Mouse (Mus musculus): Measurements from ENCODE around the gene Ifih1. TPM values are rescaled to one million over a fixed set of nuclear protein-coding genes. Genes with fewer than 3 reads are reported as not detected.

Ifih1 gene
- polyA plus RNA-seq, 1 experiment from 2014 or later: 0.61 TPM

GRCm38 (mm10) chr2:62623024-62623441 lies 23.0 kb downstream of the Ifih1 start:
- Histone ChIP-seq H3K27ac (no peak overlapping the region), H3K4me3 (no peak overlapping the region), H3K4me1 (replicated peaks) (no peaks in the 10 kb centered on the region), H3K36me3 (no peaks in the 10 kb centered on the region), H3K27me3 (ENCODE audit: insufficient read depth, poor library complexity, severe bottlenecking) (no peaks in the 10 kb centered on the region), H3K9me3 (no peaks in the 10 kb centered on the region)
- 90% methylated on average over 8 of the region's 8 CpGs for WGBS
- DNase-seq (ENCODE audit: low spot score): no peak

- 58% methylated on average over 2 of the region's 2 CpGs for WGBS
- H3K4me3 ChIP-seq: no peak overlapping the region
- H3K36me3 ChIP-seq: no peaks in the 10 kb centered on the region
- H3K9me3 ChIP-seq: no peaks in the 10 kb centered on the region
- H3K4me1 ChIP-seq (replicated peaks): no peaks in the 10 kb centered on the region
- no peaks in the 10 kb centered on the region for H3K27me3 ChIP-seq (ENCODE audit: insufficient read depth, poor library complexity, severe bottlenecking)
- no peak overlapping the region for H3K27ac ChIP-seq
- no peak for DNase-seq (ENCODE audit: low spot score)
These were observed 26.4 kb downstream of the Ifih1 start for GRCm38 (mm10) chr2:62619679-62620078.

- Histone ChIP-seq H3K4me1 (replicated peaks) (no peaks in the 10 kb centered on the region), H3K36me3 (no peaks in the 10 kb centered on the region), H3K27ac (no peak overlapping the region), H3K9me3 (no peaks in the 10 kb centered on the region), H3K27me3 (ENCODE audit: insufficient read depth, poor library complexity, severe bottlenecking) (no peaks in the 10 kb centered on the region), H3K4me3 (no peak overlapping the region)
- WGBS: 84% methylated on average over 7 of the region's 7 CpGs
- no peak for DNase-seq (ENCODE audit: low spot score)
These were observed 27.1 kb downstream of the Ifih1 start for GRCm38 (mm10) chr2:62618934-62619341.

- no peak for DNase-seq (ENCODE audit: low spot score)
These were observed 32.9 kb downstream of the Ifih1 start for GRCm38 (mm10) chr2:62613133-62613532.

GRCm38 (mm10) chr2:62606205-62606604 lies 39.9 kb downstream of the Ifih1 start:
- Histone ChIP-seq H3K27me3 (ENCODE audit: insufficient read depth, poor library complexity, severe bottlenecking) (no peaks in the 10 kb centered on the region), H3K4me3 (no peak overlapping the region), H3K27ac (no peak overlapping the region), H3K4me1 (replicated peaks) (no peaks in the 10 kb centered on the region), H3K36me3 (no peaks in the 10 kb centered on the region), H3K9me3 (no peaks in the 10 kb centered on the region)
- no peak for DNase-seq (ENCODE audit: low spot score)
- 96% methylated on average over 16 of the region's 16 CpGs for WGBS

More at GRCm38 (mm10) chr2:62613133-62613532, 32.9 kb downstream of the Ifih1 start:
- no peak overlapping the region for H3K4me3 ChIP-seq
- H3K27ac ChIP-seq: no peak overlapping the region
- no peaks in the 10 kb centered on the region for H3K9me3 ChIP-seq
- no peaks in the 10 kb centered on the region for H3K27me3 ChIP-seq (ENCODE audit: insufficient read depth, poor library complexity, severe bottlenecking)
- H3K4me1 ChIP-seq (replicated peaks): no peaks in the 10 kb centered on the region
- H3K36me3 ChIP-seq: no peaks in the 10 kb centered on the region
- 97% methylated on average over 4 of the region's 4 CpGs for WGBS

- Histone ChIP-seq H3K4me3 (no peak overlapping the region), H3K27me3 (ENCODE audit: insufficient read depth, poor library complexity, severe bottlenecking) (no peaks in the 10 kb centered on the region)
- WGBS: 91% methylated on average over 5 of the region's 5 CpGs
These were observed 42.5 kb downstream of the Ifih1 start for GRCm38 (mm10) chr2:62603530-62603929.

GRCm38 (mm10) chr2:62596586-62596985 lies 49.5 kb downstream of the Ifih1 start:
- Histone ChIP-seq H3K36me3 (no peaks in the 10 kb centered on the region), H3K27ac (no peak overlapping the region), H3K4me1 (replicated peaks) (no peaks in the 10 kb centered on the region), H3K4me3 (no peak overlapping the region), H3K27me3 (ENCODE audit: insufficient read depth, poor library complexity, severe bottlenecking) (no peaks in the 10 kb centered on the region), H3K9me3 (no peaks in the 10 kb centered on the region)
- WGBS: 94% methylated on average over 5 of the region's 5 CpGs
- DNase-seq (ENCODE audit: low spot score): no peak

More at GRCm38 (mm10) chr2:62603530-62603929, 42.5 kb downstream of the Ifih1 start:
- Histone ChIP-seq H3K27ac (no peak overlapping the region), H3K4me1 (replicated peaks) (no peaks in the 10 kb centered on the region), H3K36me3 (no peaks in the 10 kb centered on the region), H3K9me3 (no peaks in the 10 kb centered on the region)
- no peak for DNase-seq (ENCODE audit: low spot score)

GRCm38 (mm10) chr2:62594491-62594890 lies 51.6 kb downstream of the Ifih1 start:
- no peak overlapping the region for H3K4me3 ChIP-seq
- no peaks in the 10 kb centered on the region for H3K9me3 ChIP-seq
- H3K27me3 ChIP-seq (ENCODE audit: insufficient read depth, poor library complexity, severe bottlenecking): no peaks in the 10 kb centered on the region
- H3K4me1 ChIP-seq (replicated peaks): no peaks in the 10 kb centered on the region
- H3K36me3 ChIP-seq: no peaks in the 10 kb centered on the region
- no peak overlapping the region for H3K27ac ChIP-seq
- no peak for DNase-seq (ENCODE audit: low spot score)
- 90% methylated on average over 2 of the region's 2 CpGs for WGBS

- no peak for DNase-seq (ENCODE audit: low spot score)
- no peaks in the 10 kb centered on the region for H3K27me3 ChIP-seq (ENCODE audit: insufficient read depth, poor library complexity, severe bottlenecking)
- no peak overlapping the region for H3K27ac ChIP-seq
- no peak overlapping the region for H3K4me3 ChIP-seq
- H3K9me3 ChIP-seq: no peaks in the 10 kb centered on the region
- H3K36me3 ChIP-seq: no peaks in the 10 kb centered on the region
- WGBS: 88% methylated on average over 3 of the region's 3 CpGs
- H3K4me1 ChIP-seq (replicated peaks): no peaks in the 10 kb centered on the region
These were observed 54.5 kb downstream of the Ifih1 start for GRCm38 (mm10) chr2:62591555-62591954.

GRCm38 (mm10) chr2:62589333-62589732 lies 56.7 kb downstream of the Ifih1 start:
- H3K4me1 ChIP-seq (replicated peaks): no peaks in the 10 kb centered on the region
- DNase-seq (ENCODE audit: low spot score): no peak
- H3K9me3 ChIP-seq: no peaks in the 10 kb centered on the region
- H3K27ac ChIP-seq: no peak overlapping the region
- no peaks in the 10 kb centered on the region for H3K27me3 ChIP-seq (ENCODE audit: insufficient read depth, poor library complexity, severe bottlenecking)
- no peaks in the 10 kb centered on the region for H3K36me3 ChIP-seq
- H3K4me3 ChIP-seq: no peak overlapping the region
- WGBS: 84% methylated on average over 4 of the region's 4 CpGs

GRCm38 (mm10) chr2:62585769-62586168 lies 60.3 kb downstream of the Ifih1 start:
- no peaks in the 10 kb centered on the region for H3K36me3 ChIP-seq
- WGBS: 91% methylated on average over 5 of the region's 5 CpGs
- H3K9me3 ChIP-seq: no peaks in the 10 kb centered on the region
- no peak overlapping the region for H3K27ac ChIP-seq
- no peak overlapping the region for H3K4me3 ChIP-seq
- no peak for DNase-seq (ENCODE audit: low spot score)
- H3K4me1 ChIP-seq (replicated peaks): no peaks in the 10 kb centered on the region
- H3K27me3 ChIP-seq (ENCODE audit: insufficient read depth, poor library complexity, severe bottlenecking): no peaks in the 10 kb centered on the region

GRCm38 (mm10) chr2:62574962-62575361 lies 71.1 kb downstream of the Ifih1 start:
- Histone ChIP-seq H3K27me3 (ENCODE audit: insufficient read depth, poor library complexity, severe bottlenecking) (no peaks in the 10 kb centered on the region), H3K4me3 (no peak overlapping the region), H3K36me3 (no peaks in the 10 kb centered on the region), H3K27ac (no peak overlapping the region), H3K9me3 (no peaks in the 10 kb centered on the region), H3K4me1 (replicated peaks) (no peaks in the 10 kb centered on the region)
- WGBS: 80% methylated on average over 3 of the region's 3 CpGs
- DNase-seq (ENCODE audit: low spot score): no peak

GRCm38 (mm10) chr2:62574250-62574649 lies 71.8 kb downstream of the Ifih1 start:
- no peaks in the 10 kb centered on the region for H3K9me3 ChIP-seq
- no peaks in the 10 kb centered on the region for H3K27me3 ChIP-seq (ENCODE audit: insufficient read depth, poor library complexity, severe bottlenecking)
- H3K4me3 ChIP-seq: no peak overlapping the region
- H3K27ac ChIP-seq: no peak overlapping the region
- H3K36me3 ChIP-seq: no peaks in the 10 kb centered on the region
- DNase-seq (ENCODE audit: low spot score): no peak
- H3K4me1 ChIP-seq (replicated peaks): no peaks in the 10 kb centered on the region
- 78% methylated on average over 7 of the region's 7 CpGs for WGBS

GRCm38 (mm10) chr2:62573753-62574159 lies 72.3 kb downstream of the Ifih1 start, which contains the start of gene Fap:
Fap (minus strand) TSS chr2:62574075.
- no peak within 1 kb of the TSS for H3K27ac ChIP-seq
- H3K27me3 ChIP-seq (ENCODE audit: insufficient read depth, poor library complexity, severe bottlenecking): no peaks in the 10 kb centered on the region
- H3K4me3 ChIP-seq: no peak within 1 kb of the TSS
- no peaks in the 10 kb centered on the region for H3K36me3 ChIP-seq
- H3K4me1 ChIP-seq (replicated peaks): no peaks in the 10 kb centered on the region
- peak; percentile 27 for DNase-seq (ENCODE audit: low spot score)
- H3K9me3 ChIP-seq: no peaks in the 10 kb centered on the region
- 66% methylated on average over 12 of the region's 12 CpGs for WGBS

All from hindbrain, embryonic 10.5 days (tissue).